Mouse (Mus musculus) thymus, adult 2 months (tissue): ENCODE data around the gene Cacna2d2.

Source experiments
- CTCF ChIP-seq: fragments of 200-500 bp; IDR thresholded peaks from 2 replicates; pipeline ENCODE4 v1.5.1; 2012; ENCODE audit warnings: mild to moderate bottlenecking, control low read depth, low read length, moderate library complexity, borderline replicate concordance; ENCODE audit not compliant: control insufficient read depth, poor library complexity, insufficient read depth; ENCODE audit errors: extremely low read depth
- POLR2A ChIP-seq: fragments of 200-500 bp; IDR thresholded peaks from 2 replicates; pipeline ENCODE4 v1.6.1; 2012; ENCODE audit warnings: mild to moderate bottlenecking, low read length, control low read depth, moderate library complexity; ENCODE audit not compliant: control insufficient read depth, poor library complexity, insufficient read depth; ENCODE audit errors: extremely low read depth

DNA sequence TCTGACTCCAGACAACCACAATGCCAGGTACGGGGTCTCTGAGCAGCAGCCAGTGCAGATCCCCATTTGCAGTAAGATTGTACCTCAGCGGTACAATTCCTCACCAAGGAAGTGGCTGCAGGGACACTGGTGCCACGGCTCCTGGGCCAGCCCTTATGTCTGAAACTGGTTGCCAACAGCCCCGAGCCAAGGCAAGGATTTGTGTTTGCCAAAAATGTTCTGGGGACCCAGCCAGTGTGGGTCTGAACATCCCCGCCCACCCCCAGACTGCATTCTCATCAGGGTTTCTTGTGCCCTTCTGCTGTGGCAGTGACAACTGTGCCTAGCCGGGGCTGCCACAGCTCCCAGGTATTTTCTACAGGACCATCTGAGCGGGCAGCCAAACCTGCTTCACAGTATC, 138.8 kb downstream of the Cacna2d2 start:
- TF ChIP-seq CTCF, result no peak
- TF ChIP-seq POLR2A, result no peak
